Comparison of ENCODE assay signal across 39 mouse cellular contexts in the genomic region with DNA sequence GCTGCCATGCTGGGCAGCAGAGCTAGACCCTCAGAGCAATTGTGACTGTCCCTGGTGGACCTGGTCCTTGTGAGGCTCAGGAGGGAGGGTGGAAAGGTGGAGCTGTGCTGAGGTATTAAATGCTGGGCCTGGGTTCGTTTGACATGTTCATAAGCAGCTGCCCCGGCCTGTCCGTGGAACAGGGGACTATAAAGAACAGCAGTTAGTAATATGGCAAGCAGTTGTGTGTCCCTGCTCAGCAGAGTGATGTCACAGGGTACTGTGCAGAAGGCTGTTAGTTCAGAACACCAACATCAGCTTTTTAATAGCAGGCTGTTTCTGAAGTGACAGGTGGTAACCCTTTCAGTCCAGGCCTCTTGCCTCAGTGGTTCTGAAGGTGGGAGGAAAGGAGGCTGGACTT. TPM values are rescaled to one million over a fixed set of nuclear protein-coding genes. Genes with fewer than 3 reads are reported as not detected.
"Had no signal": no experiment of that assay in that cellular context is flagged by ENCODE, and none has a peak within 500 bp of the region (broad histone marks: within the 10 kb centered on the region; RNA-seq: fewer than 3 reads in every experiment).

No protein-coding gene starts in this region.

- H3K4me1 ChIP-seq: limb, embryonic 12.5 days; limb, embryonic 15.5 days; lung, embryonic 15.5 days; midbrain, embryonic 10.5 days; midbrain, embryonic 12.5 days; midbrain, embryonic 13.5 days; midbrain, embryonic 15.5 days; neural tube, embryonic 12.5 days had no signal

- H3K9me3 ChIP-seq: limb, embryonic 12.5 days; limb, embryonic 15.5 days; liver, embryonic 12.5 days; liver, embryonic 13.5 days; liver, embryonic 15.5 days; lung, embryonic 15.5 days; megakaryocyte, embryonic 14.5 days; midbrain, embryonic 10.5 days; midbrain, embryonic 12.5 days; midbrain, embryonic 13.5 days; midbrain, embryonic 15.5 days; neural tube, embryonic 12.5 days had no signal

- H3K27me3 ChIP-seq: limb, embryonic 12.5 days; limb, embryonic 15.5 days; liver, embryonic 12.5 days; liver, embryonic 13.5 days; liver, embryonic 15.5 days; lung, embryonic 15.5 days; megakaryocyte, embryonic 14.5 days; midbrain, embryonic 12.5 days; midbrain, embryonic 13.5 days; midbrain, embryonic 15.5 days; neural tube, embryonic 12.5 days had no signal

- H3K27ac ChIP-seq: left cerebral cortex, adult 2 months; limb, embryonic 12.5 days; limb, embryonic 15.5 days; liver, embryonic 12.5 days; liver, embryonic 13.5 days; liver, embryonic 14.5 days; liver, embryonic 15.5 days; lung, embryonic 15.5 days; macrophage; midbrain, embryonic 10.5 days; midbrain, embryonic 12.5 days; midbrain, embryonic 13.5 days; midbrain, embryonic 15.5 days; neural tube, embryonic 12.5 days had no signal

- H3K4me3 ChIP-seq: left cerebral cortex, adult 2 months; limb, embryonic 12.5 days; limb, embryonic 15.5 days; liver, embryonic 12.5 days; liver, embryonic 13.5 days; liver, embryonic 15.5 days; lung, embryonic 15.5 days; megakaryocyte, embryonic 14.5 days; midbrain, embryonic 10.5 days; midbrain, embryonic 12.5 days; midbrain, embryonic 13.5 days; midbrain, embryonic 15.5 days; myocyte; neural tube, embryonic 12.5 days had no signal

- DNase-seq: left cerebral cortex, postnatal 4 days; liver; liver, embryonic 13.5 days; liver, postnatal 0 days; lung, adult 18-20 months; lung, adult 2 months; lung, embryonic 14.5 days; lung, postnatal 10 days; lung, postnatal 14 days; lung, postnatal 36 days; lung, postnatal 4 days; midbrain, embryonic 14.5 days had no signal

- ATAC-seq: liver, embryonic 12.5 days; liver, postnatal 0 days; lung, postnatal 0 days; midbrain, embryonic 13.5 days; midbrain, embryonic 15.5 days; midbrain, embryonic 16.5 days had no signal

- H3K4me2 ChIP-seq: limb, embryonic 12.5 days; limb, embryonic 15.5 days; liver, embryonic 11.5 days; liver, embryonic 12.5 days; liver, embryonic 13.5 days; liver, embryonic 15.5 days; lung, embryonic 14.5 days; lung, embryonic 15.5 days; midbrain, embryonic 11.5 days; midbrain, embryonic 12.5 days; midbrain, embryonic 13.5 days; midbrain, embryonic 15.5 days; neural tube, embryonic 12.5 days had no signal

- H3K9ac ChIP-seq: limb, embryonic 12.5 days; limb, embryonic 15.5 days; liver, embryonic 12.5 days; liver, embryonic 13.5 days; liver, embryonic 14.5 days; liver, embryonic 15.5 days; liver, postnatal 0 days; lung, embryonic 14.5 days; lung, embryonic 15.5 days; midbrain, embryonic 12.5 days; midbrain, embryonic 13.5 days; midbrain, embryonic 15.5 days; neural tube, embryonic 12.5 days had no signal

RNA-seq across cellular contexts. Expression of a gene that starts 13.7 kb away (rescaled TPM):
- total RNA-seq: left cerebral cortex, adult 2 months; left cerebral cortex, postnatal 10 days; left cerebral cortex, postnatal 14 days; left cerebral cortex, postnatal 25 days; left cerebral cortex, postnatal 36 days; liver, adult 2 months; megakaryocyte progenitor cell, adult 5-6 weeks; megakaryocyte-erythroid progenitor cell, adult 5-6 weeks had no signal
- polyA plus RNA-seq: liver, adult 2 months; liver, embryonic 13.5 days; liver, embryonic 15.5 days; liver, embryonic 16.5 days; liver, postnatal 0 days; midbrain, embryonic 12.5 days; midbrain, embryonic 14.5 days; midbrain, embryonic 15.5 days had no signal
